Mouse (Mus musculus) left cerebral cortex, adult 11 months (tissue): ENCODE measurements at regions not wholly inside any gene's neighbourhood (a gene's known extent, or its start where the extent isn't known, plus 50 kb on each side); places are given as distances from the start of the nearest gene placed in this dataset.

ENCODE experiments used
- DNase-seq: peaks from one replicate; pipeline ENCODE4 v3.0.0; 2022; ENCODE audit warnings: low spot score

GRCm38 (mm10) chr17:87501098-87501497 lies 54.4 kb upstream of the Calm2 start:
- DNase-seq: no peak

GRCm38 (mm10) chr17:87501687-87502387 lies 55.1 kb upstream of the Calm2 start:
- peak; percentile 71 for DNase-seq

GRCm38 (mm10) chr17:87502388-87503369 lies 55.9 kb upstream of the Calm2 start:
- DNase-seq: no peak

- no peak for DNase-seq
Measured at GRCm38 (mm10) chr17:87503491-87503890, 56.8 kb upstream of the Calm2 start.

GRCm38 (mm10) chr17:87504960-87505681 lies 58.4 kb upstream of the Calm2 start:
- DNase-seq: no peak

- no peak for DNase-seq
Measured at GRCm38 (mm10) chr17:87507848-87508247, 61.1 kb upstream of the Calm2 start.

GRCm38 (mm10) chr17:87508582-87509253 lies 62.0 kb upstream of the Calm2 start:
- no peak for DNase-seq

GRCm38 (mm10) chr17:87512000-87512611 lies 65.4 kb upstream of the Calm2 start:
- DNase-seq: no peak

GRCm38 (mm10) chr17:87513822-87514221 lies 67.1 kb upstream of the Calm2 start:
- no peak for DNase-seq

GRCm38 (mm10) chr17:87514366-87515126 lies 67.8 kb upstream of the Calm2 start:
- DNase-seq: no peak

- no peak for DNase-seq
Measured at GRCm38 (mm10) chr17:87517258-87517657, 70.5 kb upstream of the Calm2 start.

GRCm38 (mm10) chr17:87519454-87519853 lies 72.7 kb upstream of the Calm2 start:
- DNase-seq: no peak

- no peak for DNase-seq
Measured at GRCm38 (mm10) chr17:87520841-87521240, 74.1 kb upstream of the Calm2 start.

GRCm38 (mm10) chr17:87521622-87522151 lies 75.0 kb upstream of the Calm2 start:
- DNase-seq: no peak

- no peak for DNase-seq
Measured at GRCm38 (mm10) chr17:87522500-87523091, 75.9 kb upstream of the Calm2 start.

GRCm38 (mm10) chr17:87523643-87524042 lies 76.9 kb upstream of the Calm2 start:
- DNase-seq: no peak

GRCm38 (mm10) chr17:87527174-87527573 lies 80.4 kb upstream of the Calm2 start:
- DNase-seq: no peak

GRCm38 (mm10) chr17:87530162-87530817 lies 83.6 kb upstream of the Calm2 start:
- peak; percentile 64 for DNase-seq

- DNase-seq: no peak
Measured at GRCm38 (mm10) chr17:87530818-87531410, 84.2 kb upstream of the Calm2 start.
